Mouse (Mus musculus) embryonic facial prominence, embryonic 14.5 days (tissue): Measurements from ENCODE around the gene Iqgap1. TPM values are rescaled to one million over a fixed set of nuclear protein-coding genes. Genes with fewer than 3 reads are reported as not detected.
A peak's percentile ranks its signal among the peaks of the same experiment; 100 is the strongest.

ENCODE experiments used
- ATAC-seq: fragments of 200-750 bp; cut with Nextera tagmentation; 2 replicates; pipeline ENCODE4 v1.8.0; 2017; ENCODE audit warnings: low read depth, moderate number of reproducible peaks, moderate TSS enrichment
- DNase-seq: peaks from one replicate; pipeline ENCODE4 v3.0.0-alpha.2; 2015; ENCODE audit warnings: low spot score
- H3K27ac ChIP-seq: fragments of 300-500 bp; sonication (generic); replicated peaks from 2 replicates; pipeline ENCODE4 v1.5.1; 2014; ENCODE audit warnings: low read depth, mild to moderate bottlenecking, low read length, moderate library complexity
- H3K27me3 ChIP-seq: fragments of 300-500 bp; sonication (generic); replicated peaks from 2 replicates; pipeline ENCODE4 v1.6.1; 2014; ENCODE audit warnings: low read length; ENCODE audit not compliant: control insufficient read depth, insufficient read depth
- H3K36me3 ChIP-seq: fragments of 300-500 bp; sonication (generic); 2 replicates; pipeline ENCODE4 v1.6.1; 2014; ENCODE audit warnings: low read length, mixed read lengths; ENCODE audit not compliant: control insufficient read depth, insufficient read depth
- H3K4me1 ChIP-seq: fragments of 300-500 bp; sonication (generic); 2 replicates; pipeline ENCODE4 v1.6.1; 2014; ENCODE audit warnings: antibody characterized with exemption, low read length; ENCODE audit not compliant: control insufficient read depth, insufficient read depth
- H3K4me2 ChIP-seq: fragments of 300-500 bp; sonication (generic); 2 replicates; pipeline ENCODE4 v1.6.1; 2014; ENCODE audit warnings: low read depth, mild to moderate bottlenecking, low read length, moderate library complexity, mixed read lengths
- H3K4me3 ChIP-seq: fragments of 300-500 bp; sonication (generic); 2 replicates; pipeline ENCODE4 v1.5.1; 2014; ENCODE audit warnings: low read depth, mild to moderate bottlenecking, low read length
- H3K9ac ChIP-seq: fragments of 300-500 bp; sonication (generic); 2 replicates; pipeline ENCODE4 v1.6.1; 2014; ENCODE audit warnings: low read depth, mild to moderate bottlenecking, low read length, moderate library complexity, mixed read lengths
- H3K9me3 ChIP-seq: fragments of 300-500 bp; sonication (generic); 2 replicates; pipeline ENCODE4 v1.6.1; 2016; ENCODE audit warnings: low read length; ENCODE audit not compliant: control insufficient read depth
- WGBS: fragments of 180-500 bp; shearing (Covaris S2); extraction: QIAGEN DNeasy Blood & Tissue Kit; methylation state at CpG from one replicate; pipeline ENCODE4 v1.1.7; 2014; 5-methylcytosine and 5-hydroxymethylcytosine counted together
- polyA plus RNA-seq: library from polyadenylated mRNA; unstranded; fragments of >200 nt; fragmentation: Nextera tagmentation; extraction: Ambion mirVana; gene quantifications from 2 replicates; pipeline ENCODE4 v1.2.1, GENCODE M21; 2014

Iqgap1 gene
- polyA plus RNA-seq, 1 experiment from 2014 or later, result 68.6 TPM

- peaks cover 80% of the 10 kb centered on the region for H3K36me3 ChIP-seq
- H3K4me2 ChIP-seq, result no peak overlapping the region
- no peak overlapping the region for H3K4me3 ChIP-seq
- no peaks in the 10 kb centered on the region for H3K27me3 ChIP-seq
- no peaks in the 10 kb centered on the region for H3K9me3 ChIP-seq
- WGBS, result 88% methylated on average over 9 of the region's 9 CpGs
- H3K4me1 ChIP-seq, result no peaks in the 10 kb centered on the region
- no peak overlapping the region for H3K27ac ChIP-seq
- H3K9ac ChIP-seq, result no peak overlapping the region
- ATAC-seq, result no peak
- DNase-seq, result no peak
Measured at GRCm38 (mm10) chr7:80716758-80717157, 109.0 kb downstream of the Iqgap1 start.

- Histone ChIP-seq H3K27me3 (no peaks in the 10 kb centered on the region), H3K9ac (no peak overlapping the region), H3K9me3 (no peaks in the 10 kb centered on the region), H3K4me2 (no peak overlapping the region), H3K36me3 (peaks cover 75% of the 10 kb centered on the region), H3K4me1 (no peaks in the 10 kb centered on the region), H3K27ac (no peak overlapping the region), H3K4me3 (no peak overlapping the region)
- WGBS, result 80% methylated on average over 7 of the region's 7 CpGs
- ATAC-seq, result no peak
- DNase-seq, result no peak
Measured at GRCm38 (mm10) chr7:80715306-80715705, 110.5 kb downstream of the Iqgap1 start.

- Histone ChIP-seq H3K9me3 (no peaks in the 10 kb centered on the region), H3K4me1 (no peaks in the 10 kb centered on the region), H3K4me3 (no peak overlapping the region), H3K27me3 (no peaks in the 10 kb centered on the region), H3K4me2 (no peak overlapping the region), H3K36me3 (peaks cover 46% of the 10 kb centered on the region), H3K27ac (no peak overlapping the region), H3K9ac (no peak overlapping the region)
- WGBS, result 80% methylated on average over 8 of the region's 8 CpGs
- no peak for DNase-seq
- ATAC-seq, result no peak
Measured at GRCm38 (mm10) chr7:80711496-80711895, 114.3 kb downstream of the Iqgap1 start.

- H3K9ac ChIP-seq, result no peak overlapping the region
- peaks cover 35% of the 10 kb centered on the region for H3K36me3 ChIP-seq
- no peaks in the 10 kb centered on the region for H3K27me3 ChIP-seq
- no peak for DNase-seq
- H3K27ac ChIP-seq, result no peak overlapping the region
- no peak overlapping the region for H3K4me2 ChIP-seq
- WGBS, result 85% methylated on average over 7 of the region's 7 CpGs
- H3K4me3 ChIP-seq, result no peak overlapping the region
- H3K4me1 ChIP-seq, result no peaks in the 10 kb centered on the region
- H3K9me3 ChIP-seq, result no peaks in the 10 kb centered on the region
- ATAC-seq, result no peak
Measured at GRCm38 (mm10) chr7:80710333-80710732, 115.4 kb downstream of the Iqgap1 start.

GRCm38 (mm10) chr7:80704066-80704465 lies 121.7 kb downstream of the Iqgap1 start:
- Histone ChIP-seq H3K4me2 (no peak overlapping the region), H3K27me3 (no peaks in the 10 kb centered on the region), H3K4me1 (no peaks in the 10 kb centered on the region), H3K36me3 (no peaks in the 10 kb centered on the region), H3K4me3 (no peak overlapping the region), H3K9me3 (no peaks in the 10 kb centered on the region), H3K9ac (no peak overlapping the region), H3K27ac (no peak overlapping the region)
- no peak for DNase-seq
- no peak for ATAC-seq
- 86% methylated on average over 4 of the region's 4 CpGs for WGBS

GRCm38 (mm10) chr7:80702510-80702909 lies 123.3 kb downstream of the Iqgap1 start:
- Histone ChIP-seq H3K4me3 (no peak overlapping the region), H3K9ac (no peak overlapping the region), H3K4me1 (no peaks in the 10 kb centered on the region), H3K4me2 (no peak overlapping the region), H3K9me3 (no peaks in the 10 kb centered on the region), H3K36me3 (no peaks in the 10 kb centered on the region), H3K27me3 (no peaks in the 10 kb centered on the region), H3K27ac (no peak overlapping the region)
- no peak for DNase-seq
- ATAC-seq, result no peak
- WGBS, result 65% methylated on average over 6 of the region's 6 CpGs

GRCm38 (mm10) chr7:80699709-80700108 lies 126.1 kb downstream of the Iqgap1 start:
- no peak overlapping the region for H3K4me2 ChIP-seq
- H3K4me1 ChIP-seq, result no peaks in the 10 kb centered on the region
- ATAC-seq (peak; percentile 76), DNase-seq (peak; percentile 51)
- 51% methylated on average over 8 of the region's 8 CpGs for whole genome bisulfite sequencing
- no peaks in the 10 kb centered on the region for H3K36me3 ChIP-seq
- no peak overlapping the region for H3K9ac ChIP-seq
- H3K27me3 ChIP-seq, result no peaks in the 10 kb centered on the region
- no peaks in the 10 kb centered on the region for H3K9me3 ChIP-seq
- H3K27ac ChIP-seq, result no peak overlapping the region
- H3K4me3 ChIP-seq, result no peak overlapping the region

- ATAC-seq, result no peak
- Histone ChIP-seq H3K9me3 (no peaks in the 10 kb centered on the region), H3K27me3 (no peaks in the 10 kb centered on the region), H3K4me3 (no peak overlapping the region), H3K36me3 (no peaks in the 10 kb centered on the region), H3K4me2 (no peak overlapping the region), H3K27ac (no peak overlapping the region), H3K9ac (no peak overlapping the region), H3K4me1 (no peaks in the 10 kb centered on the region)
- 75% methylated on average over 3 of the region's 3 CpGs for WGBS
- DNase-seq, result no peak
Measured at GRCm38 (mm10) chr7:80698940-80699339, 126.8 kb downstream of the Iqgap1 start.

GRCm38 (mm10) chr7:80697859-80698258 lies 127.9 kb downstream of the Iqgap1 start:
- WGBS, result 74% methylated on average over 5 of the region's 5 CpGs

More at GRCm38 (mm10) chr7:80697859-80698258, 127.9 kb downstream of the Iqgap1 start:
- H3K27me3 ChIP-seq, result no peaks in the 10 kb centered on the region
- H3K4me1 ChIP-seq, result no peaks in the 10 kb centered on the region
- H3K27ac ChIP-seq, result no peak overlapping the region
- no peak; the same call in 1 of the 2 replicates for ATAC-seq
- DNase-seq, result peak; percentile 41
- no peak overlapping the region for H3K4me3 ChIP-seq
- no peak overlapping the region for H3K9ac ChIP-seq
- no peak overlapping the region for H3K4me2 ChIP-seq
- H3K9me3 ChIP-seq, result no peaks in the 10 kb centered on the region
- no peaks in the 10 kb centered on the region for H3K36me3 ChIP-seq
